Mouse (Mus musculus) mouse trophoblast stem cell (cell line): ENCODE data around the gene Vwce.

Experiments
- in situ Hi-C, 2 experiments: fragments of 300-500 bp; cut with MseI, MboI; formaldehyde crosslinking; loops; 2 replicates in 1 of 2; 3 replicates in 1 of 2; pipeline ENCODE4 v1.15.1; 2025

The Vwce gene

GRCm38 (mm10) chr19:10634106-10634871, at the start of gene Vwce:
Vwce (plus strand) TSS chr19:10634213.
- in situ Hi-C loops: no loop called here

DNA sequence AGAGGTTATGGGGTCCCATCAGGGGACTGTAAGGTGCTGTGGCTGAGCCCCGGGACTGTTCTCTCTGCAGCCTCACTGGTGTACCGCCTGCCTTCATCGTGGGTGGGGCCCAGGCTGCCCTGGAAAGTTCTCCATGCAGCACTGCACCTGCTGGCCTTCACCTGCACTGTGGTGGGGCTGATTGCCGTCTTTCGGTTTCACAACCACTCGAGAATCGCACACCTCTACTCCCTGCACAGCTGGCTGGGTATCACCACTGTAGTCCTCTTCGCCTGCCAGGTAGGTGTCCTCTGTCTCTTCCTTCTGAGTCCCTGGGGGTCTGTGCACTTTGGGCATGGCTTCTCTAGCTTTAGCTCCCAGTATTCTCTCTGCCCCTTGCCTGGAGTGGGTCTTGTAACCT, 48.9 kb upstream of the Vwce start:
- in situ Hi-C loops: no loop called here

DNA sequence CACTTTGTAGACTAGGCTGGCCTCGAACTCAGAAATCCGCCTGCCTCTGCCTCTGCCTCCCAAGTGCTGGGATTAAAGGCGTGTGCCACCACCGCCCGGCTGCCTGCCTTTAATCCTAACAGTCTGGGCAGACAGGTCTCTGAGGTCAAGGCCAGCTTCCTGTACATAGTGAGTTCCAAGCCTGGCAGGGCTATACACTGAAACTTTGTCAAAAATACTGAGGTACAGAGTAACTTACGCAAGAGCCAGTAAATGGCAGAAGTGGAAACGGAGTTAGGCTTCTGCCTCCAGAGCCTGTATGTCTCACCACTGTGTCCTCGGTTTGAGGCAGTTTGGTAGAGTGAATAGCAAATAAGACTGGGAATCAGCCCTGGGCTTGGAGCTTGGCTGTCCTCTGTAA, 46.8 kb upstream of the Vwce start:
- in situ Hi-C loops: no loop called here

- in situ Hi-C loops: no loop called here
These were observed 44.7 kb upstream of the Vwce start for GRCm38 (mm10) chr19:10589127-10589857.

- in situ Hi-C loops: no loop called here
These were observed 43.7 kb upstream of the Vwce start for GRCm38 (mm10) chr19:10590301-10590700.

DNA sequence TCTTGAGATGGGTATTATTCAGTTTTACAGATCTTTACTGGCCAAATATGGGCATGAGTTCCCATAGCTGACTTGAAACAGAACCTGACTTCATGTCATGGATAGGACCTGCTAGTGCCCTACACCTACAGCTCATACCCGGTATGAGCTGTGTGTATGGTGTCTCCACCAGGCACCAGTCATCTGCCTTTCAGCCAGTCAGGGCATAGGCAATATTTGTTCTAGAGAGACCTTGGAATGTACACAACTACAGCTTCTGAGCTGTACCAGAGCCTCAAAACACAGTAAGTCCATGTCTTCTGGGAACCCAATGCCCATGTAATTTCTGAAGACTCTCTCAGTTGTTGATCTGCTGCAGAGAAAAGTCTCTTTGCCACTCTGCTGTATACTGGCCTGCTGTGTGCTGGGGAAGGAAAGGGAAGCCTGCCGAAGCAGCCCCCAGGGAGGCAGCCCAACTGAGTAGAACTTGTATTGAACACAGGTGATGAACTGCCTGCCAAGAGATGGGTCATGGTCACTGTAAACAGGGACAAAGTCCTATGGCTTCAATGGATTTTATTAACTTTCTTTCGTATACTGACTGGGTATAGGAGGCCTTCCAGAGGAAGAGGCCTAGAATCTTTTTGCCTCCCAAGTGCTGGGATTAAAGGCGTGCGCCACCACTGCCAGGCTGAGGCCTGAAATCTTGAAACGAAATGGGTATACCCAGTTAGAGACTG, 42.2 kb upstream of the Vwce start:
- in situ Hi-C loops: no loop called here

DNA sequence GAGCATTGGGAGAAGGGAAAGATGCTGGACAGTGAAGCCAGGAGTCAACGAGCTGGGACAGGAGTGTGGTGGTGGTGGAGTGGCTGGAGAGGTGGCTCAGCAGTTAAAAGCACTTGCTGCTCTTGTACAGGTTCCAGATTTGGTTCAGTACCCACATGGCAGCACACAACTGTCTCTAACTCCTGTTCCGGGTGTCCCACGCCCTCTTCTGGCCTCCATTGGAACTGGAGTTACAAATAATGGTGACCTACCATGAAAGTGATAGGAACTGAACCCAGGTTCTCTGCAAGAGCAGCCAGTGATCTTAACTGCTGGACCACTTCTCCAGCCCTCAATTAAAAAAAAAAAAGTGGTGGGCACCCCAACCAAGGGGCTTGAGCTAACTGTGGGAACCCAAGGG, 35.8 kb upstream of the Vwce start:
- in situ Hi-C loops: no loop called here

GRCm38 (mm10) chr19:10599648-10600047, 34.4 kb upstream of the Vwce start:
- in situ Hi-C loops: loop anchor here (5.0 kb wide), 1 partner anchor 37 kb away; no protein-coding TSS in a partner anchor

DNA sequence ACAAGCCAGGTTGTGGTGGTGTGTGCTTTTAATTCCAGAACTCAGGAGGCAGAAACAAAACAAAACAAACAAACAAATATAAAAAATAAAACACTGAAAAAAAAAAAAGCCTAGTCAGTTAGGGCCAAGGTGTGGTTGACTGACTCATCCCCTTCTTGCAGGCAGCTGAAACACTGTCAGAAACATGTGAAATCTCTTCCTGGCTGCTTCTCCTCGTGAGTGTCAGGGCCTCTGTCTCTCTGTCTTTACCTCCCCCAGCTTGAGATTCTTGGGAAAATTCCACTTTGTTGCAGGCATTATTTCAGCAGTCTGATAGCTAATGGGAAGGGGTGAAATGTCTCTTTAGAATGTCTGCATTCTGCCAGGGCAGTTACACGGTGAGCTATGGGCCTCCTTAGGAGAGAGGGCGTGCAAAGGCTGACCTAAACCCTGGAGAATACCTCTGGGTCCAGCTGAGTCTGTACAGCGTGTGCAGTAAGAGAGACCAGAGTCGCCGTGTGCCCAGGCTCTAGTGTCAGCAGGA, 31.7 kb upstream of the Vwce start:
- in situ Hi-C loops: loop anchor here (5.0 kb wide), 1 partner anchor 40 kb away; no protein-coding TSS in a partner anchor

DNA sequence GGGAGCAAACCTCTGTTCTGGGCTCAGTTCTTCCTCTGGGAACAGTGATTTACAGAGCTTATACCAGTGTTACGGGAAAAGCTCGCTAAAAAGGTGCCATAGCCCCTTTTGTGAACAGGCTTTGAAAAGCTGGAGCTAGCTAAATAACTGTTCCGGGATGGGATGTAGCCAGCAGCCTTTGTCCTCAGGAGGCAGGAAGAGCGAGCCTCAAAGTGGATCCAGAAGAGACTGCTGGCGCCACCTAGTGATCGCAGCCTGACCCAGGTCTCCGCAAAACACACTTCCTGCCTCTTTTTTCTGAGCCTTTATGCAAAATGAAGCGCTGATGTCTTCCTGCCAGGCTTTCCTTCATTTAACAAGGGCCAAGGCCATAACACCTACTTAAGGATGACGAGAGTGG, 31.2 kb upstream of the Vwce start:
- in situ Hi-C loops: loop anchor here (5.0 kb wide), 1 partner anchor 40 kb away; no protein-coding TSS in a partner anchor

DNA sequence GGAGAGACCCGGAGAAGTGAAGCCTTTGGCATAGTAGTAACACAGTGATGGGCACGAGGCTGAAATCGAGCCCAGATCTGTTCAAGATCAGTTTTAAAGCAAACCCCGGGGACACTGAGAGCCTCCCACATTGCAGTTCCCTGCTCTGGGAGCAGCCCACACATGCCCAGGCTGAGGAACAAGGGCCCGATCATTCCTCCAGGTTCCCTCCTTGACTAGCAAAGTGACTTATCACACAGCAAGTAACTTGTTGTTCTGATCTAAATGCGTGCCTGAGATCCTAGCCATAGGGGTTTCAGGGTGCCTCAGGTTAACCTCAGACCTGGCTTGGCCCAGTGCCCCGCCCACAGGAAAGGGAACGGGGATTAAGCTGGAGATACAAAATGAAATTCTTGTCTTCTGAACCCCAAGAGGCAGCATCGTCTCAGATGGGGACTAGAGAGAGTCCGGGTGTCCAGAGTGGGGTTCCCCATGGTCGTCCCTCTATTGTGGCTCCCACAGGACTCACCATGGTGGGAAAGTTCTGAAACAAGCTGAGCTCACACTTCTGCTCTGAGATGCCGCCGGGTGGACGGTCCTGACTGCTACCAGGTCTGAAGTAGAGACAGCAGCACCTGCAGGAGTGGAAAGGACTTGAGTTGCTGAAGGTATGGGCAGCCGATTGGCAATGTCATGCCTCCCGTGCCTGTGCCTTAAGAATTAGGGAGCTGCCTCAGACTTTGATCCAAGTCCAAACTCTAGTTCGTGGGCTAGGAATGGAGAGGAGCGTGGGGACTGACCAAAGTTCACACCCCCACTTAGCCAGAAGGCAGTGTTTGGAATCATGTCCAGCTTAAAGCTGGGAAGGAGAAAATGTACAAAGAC, 30.1 kb upstream of the Vwce start:
- in situ Hi-C loops: loop anchor here (5.0 kb wide), 1 partner anchor 42 kb away; no protein-coding TSS in a partner anchor

DNA sequence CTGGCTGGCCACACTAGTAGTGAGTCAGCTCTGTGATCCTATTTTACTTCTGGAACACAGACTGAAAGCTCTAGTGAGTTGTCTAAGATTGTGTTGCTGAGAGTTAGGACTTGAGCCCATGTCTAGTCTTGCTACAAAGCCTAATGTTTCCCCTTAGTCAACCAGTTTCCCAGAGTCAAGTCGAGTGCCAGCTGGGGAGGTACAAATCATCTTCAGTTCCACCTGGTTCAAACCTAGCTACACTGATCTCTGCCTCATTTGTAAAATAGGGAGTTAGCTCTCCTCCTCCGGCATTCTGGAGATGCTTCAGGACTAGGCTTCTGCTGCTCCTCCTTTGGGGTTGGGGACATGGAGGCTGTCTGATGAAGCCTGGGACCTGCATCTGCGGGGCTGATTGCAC, 29.5 kb upstream of the Vwce start:
- in situ Hi-C loops: loop anchor here (5.0 kb wide), 1 partner anchor 42 kb away; no protein-coding TSS in a partner anchor

DNA sequence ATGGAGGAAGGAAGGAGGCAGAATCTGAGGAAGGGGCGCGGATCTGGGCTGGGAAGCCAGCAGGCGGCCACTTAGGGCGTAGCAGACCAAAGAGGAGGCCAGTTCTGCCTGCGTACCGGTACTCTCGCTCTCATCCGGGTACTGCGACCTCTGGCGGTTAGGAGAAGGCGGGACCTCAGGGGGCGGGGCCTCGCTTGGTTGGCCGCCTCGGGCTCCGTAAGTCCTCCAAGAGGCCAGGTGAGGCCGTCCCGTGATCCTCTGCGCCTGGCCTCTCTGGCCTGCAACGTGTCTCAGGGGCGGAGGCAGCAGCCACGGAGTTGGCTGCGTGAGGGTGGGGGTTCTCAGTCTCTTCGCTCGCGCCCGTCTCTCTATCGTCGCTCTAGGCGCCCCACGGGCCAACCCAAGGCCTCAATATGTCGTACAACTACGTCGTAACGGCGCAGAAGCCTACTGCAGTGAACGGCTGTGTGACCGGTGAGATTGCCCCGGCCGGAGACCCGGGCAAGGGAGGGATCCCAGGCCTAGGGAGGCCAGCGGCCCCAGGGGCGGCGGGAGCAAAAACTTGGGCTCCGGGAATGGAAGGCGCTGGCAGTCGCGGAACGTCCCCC, 28.6 kb upstream of the Vwce start, which contains the start of the genes Ddb1 and Tkfc:
TSS of gene Ddb1 (plus strand) at position 35 of the 608 bp plus-strand sequence.
TSS of gene Tkfc (minus strand) at position 362 of the 608 bp plus-strand sequence.
- in situ Hi-C loops: no loop called here

GRCm38 (mm10) chr19:10605901-10606622, 28.0 kb upstream of the Vwce start:
- in situ Hi-C loops: no loop called here

DNA sequence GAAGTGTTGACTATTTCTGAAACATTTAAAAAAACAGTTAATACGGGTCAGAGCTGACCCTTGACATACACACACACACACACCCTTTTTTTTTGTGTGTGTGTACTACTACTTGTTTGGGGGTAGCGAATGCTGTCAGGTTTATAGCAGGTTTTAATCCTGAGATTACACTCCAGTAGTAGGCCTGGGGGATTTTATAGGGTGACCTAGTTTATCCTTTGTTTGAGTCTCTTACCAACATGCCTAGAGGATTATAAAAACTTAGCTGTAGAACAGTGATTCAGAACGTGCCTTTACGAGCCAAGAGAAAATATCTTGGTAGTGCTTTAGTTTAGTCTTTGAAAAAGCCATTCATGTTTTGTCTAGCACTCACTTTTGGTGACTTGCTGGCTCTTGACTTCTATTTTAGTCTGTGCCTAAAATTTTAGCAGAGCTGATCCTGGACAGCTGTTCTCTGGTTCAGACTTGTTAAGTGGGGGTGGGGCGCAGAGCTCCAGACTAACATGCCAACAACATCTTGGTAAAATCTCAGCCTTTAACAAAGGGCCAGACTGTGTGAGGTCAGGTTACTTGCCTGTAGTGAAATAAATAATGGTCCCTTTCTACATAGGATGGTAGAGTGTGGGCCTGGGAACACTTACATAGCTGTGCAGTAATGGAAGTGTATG, 25.3 kb upstream of the Vwce start:
- in situ Hi-C loops: no loop called here

GRCm38 (mm10) chr19:10634872-10635318, 882 bp downstream of the Vwce start:
- in situ Hi-C loops: no loop called here

- in situ Hi-C loops: no loop called here
These were observed 3.8 kb downstream of the Vwce start for GRCm38 (mm10) chr19:10637840-10638239.

- in situ Hi-C loops: no loop called here
These were observed 6.1 kb downstream of the Vwce start for GRCm38 (mm10) chr19:10640080-10640479.
